Mouse (Mus musculus) CH12.LX (cell line): ENCODE data around the gene Pde9a. TPM values are rescaled to one million over a fixed set of nuclear protein-coding genes. Genes with fewer than 3 reads are reported as not detected.

Experiments
- DNase-seq: peaks from one replicate; pipeline ENCODE4 v3.0.0-alpha.2; 2013; ENCODE audit errors: extremely low read depth
- H3K27ac ChIP-seq: 2 replicates; pipeline ENCODE4 v1.5.1; 2012; ENCODE audit warnings: low read depth, mild to moderate bottlenecking, control low read depth, moderate library complexity; ENCODE audit not compliant: insufficient read depth
- H3K27me3 ChIP-seq: replicated peaks from 2 replicates; pipeline ENCODE3; 2012; ENCODE audit warnings: inconsistent platforms
- H3K36me3 ChIP-seq, 2 experiments: replicated peaks in 1 of 2; 2 replicates each; pipeline versions ENCODE3 to v1.6.1; 2012; ENCODE audit warnings: inconsistent platforms in 1 of 2, low read length in 1 of 2, mild to moderate bottlenecking in 1 of 2, mixed read lengths in 1 of 2, moderate library complexity in 1 of 2; ENCODE audit not compliant: control insufficient read depth in 1 of 2, insufficient read depth in 1 of 2
- H3K4me1 ChIP-seq, 2 experiments: 2 replicates each; pipeline ENCODE4 v1.6.1; 2012; ENCODE audit warnings: inconsistent platforms in 1 of 2, moderate library complexity in 1 of 2; ENCODE audit not compliant: insufficient read depth in 2 of 2, control insufficient read depth in 1 of 2
- H3K4me2 ChIP-seq: 2 replicates; pipeline ENCODE4 v1.6.1; 2012; ENCODE audit warnings: low read depth, mild to moderate bottlenecking, control low read depth; ENCODE audit not compliant: poor library complexity, insufficient read depth, severe bottlenecking
- H3K4me3 ChIP-seq, 3 experiments: fragments of 150-350 bp in 1 of 3; sonication (generic) in 1 of 3; replicated peaks in 1 of 3; 2 replicates each; pipeline versions ENCODE3 to v1.5.1; 2011 to 2012; ENCODE audit warnings: low read depth in 2 of 3, low read length in 2 of 3, mild to moderate bottlenecking in 2 of 3, moderate library complexity in 2 of 3, control low read depth in 1 of 3, improper control_type of control experiment in 1 of 3, inconsistent platforms in 1 of 3, mixed read lengths in 1 of 3; ENCODE audit not compliant: poor library complexity in 1 of 3
- H3K79me2 ChIP-seq: replicated peaks from 2 replicates; pipeline ENCODE4 v1.6.1; 2012; ENCODE audit warnings: mild to moderate bottlenecking, moderate library complexity; ENCODE audit not compliant: control insufficient read depth, poor library complexity, insufficient read depth, severe bottlenecking; ENCODE audit errors: extremely low read depth
- H3K9ac ChIP-seq: 2 replicates; pipeline ENCODE4 v1.6.1; 2012; ENCODE audit warnings: low read depth, mild to moderate bottlenecking, control low read depth, moderate library complexity; ENCODE audit not compliant: insufficient read depth
- H3K9me3 ChIP-seq: replicated peaks from 2 replicates; pipeline ENCODE3; 2012; ENCODE audit warnings: low read length, inconsistent platforms, mixed read lengths
- BHLHE40 ChIP-seq: IDR thresholded peaks from 2 replicates; pipeline ENCODE4 v1.6.1; 2011; ENCODE audit warnings: mild to moderate bottlenecking, low read depth, low read length, improper control_type of control experiment
- CHD1 ChIP-seq: IDR thresholded peaks from 2 replicates; pipeline ENCODE4 v1.6.1; 2012; ENCODE audit warnings: low read depth, low read length, improper control_type of control experiment, inconsistent platforms
- CHD2 ChIP-seq: IDR thresholded peaks from 2 replicates; pipeline ENCODE4 v1.6.1; 2011; ENCODE audit warnings: low read length, improper control_type of control experiment
- E2F4 ChIP-seq: IDR thresholded peaks from 2 replicates; pipeline ENCODE4 v1.6.1; 2011; ENCODE audit warnings: low read depth, low read length, improper control_type of control experiment; ENCODE audit not compliant: insufficient replicate concordance
- ELF1 ChIP-seq: IDR thresholded peaks from 2 replicates; pipeline ENCODE4 v1.6.1; 2014; ENCODE audit warnings: low read depth, mild to moderate bottlenecking, inconsistent platforms, low read length, improper control_type of control experiment
- EP300 ChIP-seq: IDR thresholded peaks from 2 replicates; pipeline ENCODE4 v1.6.1; 2011; ENCODE audit warnings: low read length, improper control_type of control experiment
- ETS1 ChIP-seq: conservative IDR thresholded peaks from 2 replicates; pipeline ENCODE4 v1.6.1; 2012; ENCODE audit warnings: low read depth, mild to moderate bottlenecking, inconsistent platforms, low read length, improper control_type of control experiment, moderate library complexity
- GABPA ChIP-seq: IDR thresholded peaks from 2 replicates; pipeline ENCODE4 v1.6.1; 2012; ENCODE audit warnings: low read depth, low read length, improper control_type of control experiment, inconsistent platforms; ENCODE audit not compliant: insufficient replicate concordance
- IRF4 ChIP-seq: IDR thresholded peaks from 2 replicates; pipeline ENCODE4 v1.6.1; 2014; ENCODE audit warnings: low read depth, mild to moderate bottlenecking, inconsistent platforms, low read length, improper control_type of control experiment
- JUN ChIP-seq: IDR thresholded peaks from 2 replicates; pipeline ENCODE4 v1.6.1; 2011; ENCODE audit warnings: low read depth, mild to moderate bottlenecking, low read length, improper control_type of control experiment, moderate library complexity; ENCODE audit not compliant: insufficient read depth
- JUND ChIP-seq: conservative IDR thresholded peaks from 2 replicates; pipeline ENCODE4 v1.6.1; 2011; ENCODE audit warnings: low read depth, low read length, improper control_type of control experiment
- MAFK ChIP-seq: IDR thresholded peaks from 2 replicates; pipeline ENCODE4 v1.6.1; 2011; ENCODE audit warnings: low read length, improper control_type of control experiment; ENCODE audit not compliant: insufficient replicate concordance
- MAX ChIP-seq: IDR thresholded peaks from 2 replicates; pipeline ENCODE4 v1.6.1; 2011; ENCODE audit warnings: low read length, improper control_type of control experiment
- MXI1 ChIP-seq: IDR thresholded peaks from 2 replicates; pipeline ENCODE4 v1.6.1; 2011; ENCODE audit warnings: mild to moderate bottlenecking, low read depth, low read length, improper control_type of control experiment
- NRF1 ChIP-seq: IDR thresholded peaks from 2 replicates; pipeline ENCODE4 v1.6.1; 2014; ENCODE audit warnings: low read depth, mild to moderate bottlenecking, inconsistent platforms, low read length, improper control_type of control experiment, moderate library complexity
- PAX5 ChIP-seq: IDR thresholded peaks from 2 replicates; pipeline ENCODE4 v1.6.1; 2012; ENCODE audit warnings: low read length, inconsistent platforms, mixed read lengths
- POLR2A ChIP-seq: IDR thresholded peaks from 2 replicates; pipeline ENCODE4 v1.6.1; 2011; ENCODE audit warnings: low read depth, mild to moderate bottlenecking, improper control_type of control experiment, low read length
- POLR2AphosphoS2 ChIP-seq: IDR thresholded peaks from 2 replicates; pipeline ENCODE4 v1.6.1; 2011; ENCODE audit warnings: low read depth, low read length, improper control_type of control experiment
- RAD21 ChIP-seq: IDR thresholded peaks from 2 replicates; pipeline ENCODE4 v1.6.1; 2011; ENCODE audit warnings: low read depth, mild to moderate bottlenecking, low read length, improper control_type of control experiment, moderate library complexity
- TCF12 ChIP-seq: IDR thresholded peaks from 2 replicates; pipeline ENCODE4 v1.6.1; 2014; ENCODE audit warnings: low read depth, mild to moderate bottlenecking, inconsistent platforms, low read length, improper control_type of control experiment
- UBTF ChIP-seq: IDR thresholded peaks from 2 replicates; pipeline ENCODE4 v1.6.1; 2012; ENCODE audit warnings: low read depth, mild to moderate bottlenecking, inconsistent platforms, low read length, improper control_type of control experiment, moderate library complexity
- USF1 ChIP-seq: IDR thresholded peaks from 2 replicates; pipeline ENCODE4 v1.6.1; 2014; ENCODE audit warnings: low read depth, mild to moderate bottlenecking, inconsistent platforms, low read length, improper control_type of control experiment
- USF2 ChIP-seq: conservative IDR thresholded peaks from 2 replicates; pipeline ENCODE4 v1.6.1; 2011; ENCODE audit warnings: low read depth, low read length, improper control_type of control experiment
- ZC3H11A ChIP-seq: IDR thresholded peaks from 2 replicates; pipeline ENCODE4 v1.6.1; 2012; ENCODE audit warnings: low read depth, mild to moderate bottlenecking, inconsistent platforms, low read length, improper control_type of control experiment
- ZKSCAN1 ChIP-seq: IDR thresholded peaks from 2 replicates; pipeline ENCODE4 v1.6.1; 2012; ENCODE audit warnings: low read depth, inconsistent platforms, low read length, improper control_type of control experiment, borderline replicate concordance
- ZMIZ1 ChIP-seq: IDR thresholded peaks from 2 replicates; pipeline ENCODE4 v1.6.1; 2012; ENCODE audit warnings: low read depth, mild to moderate bottlenecking, inconsistent platforms, low read length, improper control_type of control experiment
- ZNF384 ChIP-seq: IDR thresholded peaks from 2 replicates; pipeline ENCODE4 v1.6.1; 2012; ENCODE audit warnings: low read depth, low read length, improper control_type of control experiment, inconsistent platforms
- dilution Hi-C: fragments of 300-500 bp; cut with MboI; formaldehyde crosslinking; loops from 2 replicates; pipeline ENCODE4 v1.14.3; 2020; ENCODE audit warnings: low sequenced_read_pairs; ENCODE audit not compliant: extremely low pct_unique_long_range_greater_than_20kb, extremely low pct_ligation_motif_present
- in situ Hi-C: fragments of 300-500 bp; cut with MboI; formaldehyde crosslinking; loops from 3 replicates; pipeline ENCODE4 v1.14.3; 2019; ENCODE audit warnings: low sequenced_read_pairs, low pct_ligation_motif_present, low pct_unique_long_range_greater_than_20kb, mixed read lengths
- polyA plus RNA-seq: library from polyadenylated mRNA; unstranded; fragments of >175 nt; gene quantifications from 2 replicates; pipeline ENCODE4 v1.2.1, GENCODE M21; 2012; ENCODE audit warnings: low read depth; ENCODE audit not compliant: insufficient read length
- total RNA-seq, 2 experiments: library from RNA; depleted of rRNA; stranded (reverse); fragments of 300-350 nt in 1 of 2; fragments of >200 nt in 1 of 2; gene quantifications; 2 replicates each; pipeline ENCODE4 v1.2.3; 2012 to 2014

Gene Pde9a
- total and polyA plus RNA-seq, 3 experiments = not detected

- Histone ChIP-seq H3K36me3 (peaks cover 94 to 99% of the 10 kb centered on the region in 2 experiments), H3K4me2 (no peak overlapping the region)
Measured at GRCm38 (mm10) chr17:31500908-31501307, 114.9 kb downstream of the Pde9a start.

GRCm38 (mm10) chr17:31502261-31502927 lies 116.4 kb downstream of the Pde9a start:
- dilution Hi-C loops = no loop called here
- in situ Hi-C loops = no loop called here
- no peak overlapping the region for H3K4me2 ChIP-seq

More at GRCm38 (mm10) chr17:31500908-31501307, 114.9 kb downstream of the Pde9a start:
- Histone ChIP-seq H3K9me3 (no peaks in the 10 kb centered on the region), H3K79me2 (peaks cover 3% of the 10 kb centered on the region), H3K4me1 (no peaks in the 10 kb centered on the region), H3K27me3 (no peaks in the 10 kb centered on the region), H3K4me3 (no peak overlapping the region), H3K27ac (no peak overlapping the region), H3K9ac (no peak overlapping the region)
- in situ Hi-C loops = no loop called here
- no peak for DNase-seq
- dilution Hi-C loops = no loop called here
- TF ChIP-seq EP300 = no peak
- TF ChIP-seq E2F4 = no peak
- TF ChIP-seq POLR2AphosphoS2 = no peak

GRCm38 (mm10) chr17:31503337-31503736 lies 117.3 kb downstream of the Pde9a start:
- no peak overlapping the region for H3K4me2 ChIP-seq
- H3K9me3 ChIP-seq = no peaks in the 10 kb centered on the region
- peaks cover 91 to 100% of the 10 kb centered on the region in 2 experiments for H3K36me3 ChIP-seq
- peaks cover 7% of the 10 kb centered on the region for H3K79me2 ChIP-seq
- H3K4me1 ChIP-seq = peaks cover 0 to 7% of the 10 kb centered on the region in 2 experiments; a peak in 2 of 4 replicates
- H3K9ac ChIP-seq = no peak overlapping the region
- in situ Hi-C loops = no loop called here
- H3K27me3 ChIP-seq = no peaks in the 10 kb centered on the region
- dilution Hi-C loops = no loop called here
- no peak for DNase-seq
- H3K27ac ChIP-seq = no peak overlapping the region
- H3K4me3 ChIP-seq = no peak overlapping the region
- TF ChIP-seq MXI1 (no peak), PAX5 (no peak), ZNF384 (no peak), EP300 (no peak), POLR2A (no peak), NRF1 (no peak), ETS1 (no peak), ZC3H11A (no peak), USF1 (no peak), CHD2 (no peak), BHLHE40 (no peak), ZKSCAN1 (no peak), GABPA (no peak), JUND (no peak), ZMIZ1 (no peak), USF2 (no peak), UBTF (no peak)

More at GRCm38 (mm10) chr17:31502261-31502927, 116.4 kb downstream of the Pde9a start:
- Histone ChIP-seq H3K4me3 (no peak overlapping the region), H3K9me3 (no peaks in the 10 kb centered on the region)
- TF ChIP-seq MXI1 = no peak
- no peak for TF ChIP-seq CHD1
- no peak for TF ChIP-seq ZKSCAN1
- no peak for TF ChIP-seq JUN
- no peak for TF ChIP-seq POLR2AphosphoS2
- TF ChIP-seq MAX = no peak
- TF ChIP-seq ELF1 = no peak
- TF ChIP-seq TCF12 = no peak
- no peak for TF ChIP-seq ZNF384
- TF ChIP-seq USF1 = no peak
- no peak for TF ChIP-seq CHD2
- no peak for TF ChIP-seq ZC3H11A
- TF ChIP-seq IRF4 = no peak
- no peak for TF ChIP-seq UBTF
- no peak for TF ChIP-seq BHLHE40
- TF ChIP-seq USF2 = no peak
- no peak for TF ChIP-seq RAD21
- no peak for TF ChIP-seq MAFK
- TF ChIP-seq, all 38 proteins: peak for 0
- no peak overlapping the region for H3K9ac ChIP-seq
- DNase-seq = no peak
- H3K27ac ChIP-seq = no peak overlapping the region
- peaks cover 0 to 6% of the 10 kb centered on the region in 2 experiments; a peak in 2 of 4 replicates for H3K4me1 ChIP-seq
- H3K79me2 ChIP-seq = peaks cover 7% of the 10 kb centered on the region
- H3K27me3 ChIP-seq = no peaks in the 10 kb centered on the region
- H3K36me3 ChIP-seq = peaks cover 91 to 100% of the 10 kb centered on the region in 2 experiments
